Mouse (Mus musculus): ENCODE measurements around the gene Cib1. TPM values are rescaled to one million over a fixed set of nuclear protein-coding genes. Genes with fewer than 3 reads are reported as not detected.
A peak's percentile ranks its signal among the peaks of the same experiment; 100 is the strongest.

The Cib1 gene
- polyA plus RNA-seq, 1 experiment from 2014 or later = 189 TPM

- H3K9ac ChIP-seq (ENCODE audit: low read length) = no peak overlapping the region
- peaks cover 17% of the 10 kb centered on the region for H3K4me1 ChIP-seq (replicated peaks; ENCODE audit: control insufficient read depth, insufficient read depth)
- H3K4me3 ChIP-seq (ENCODE audit: low read depth, low read length) = no peak overlapping the region
- no peak overlapping the region for H3K4me2 ChIP-seq (replicated peaks; ENCODE audit: low read depth)
- 0 out of 2 replicates have a peak overlapping the region, but pooled peaks have one; percentile 18 for H3K27ac ChIP-seq (replicated peaks)
- H3K36me3 ChIP-seq (ENCODE audit: control insufficient read depth, insufficient read depth, low read length) = no peaks in the 10 kb centered on the region
- TF ChIP-seq CTCF (IDR thresholded peaks at IDR 0.05; ENCODE audit: low read depth) (no peak), EP300 (optimal IDR thresholded peaks at IDR 0.05) (no peak)
- 74% methylated on average over 10 of the region's 11 CpGs for WGBS
- no peaks in the 10 kb centered on the region for H3K9me3 ChIP-seq (ENCODE audit: control insufficient read depth, low read length)
- ATAC-seq (ENCODE audit: low FRiP score, low TSS enrichment) (no peak), DNase-seq (ENCODE audit: low spot score) (no peak)
- no peaks in the 10 kb centered on the region for H3K27me3 ChIP-seq (ENCODE audit: control insufficient read depth, insufficient read depth, low read length)
Observed at GRCm38 (mm10) chr7:80195576-80196263, 36.9 kb downstream of the Cib1 start.

- Histone ChIP-seq H3K36me3 (ENCODE audit: control insufficient read depth, insufficient read depth, low read length) (no peaks in the 10 kb centered on the region), H3K9ac (ENCODE audit: low read length) (no peak overlapping the region), H3K27me3 (ENCODE audit: control insufficient read depth, insufficient read depth, low read length) (no peaks in the 10 kb centered on the region), H3K9me3 (ENCODE audit: control insufficient read depth, low read length) (no peaks in the 10 kb centered on the region), H3K27ac (replicated peaks) (0 out of 2 replicates have a peak overlapping the region, but pooled peaks have one; percentile 18), H3K4me3 (ENCODE audit: low read depth, low read length) (no peak overlapping the region), H3K4me2 (replicated peaks; ENCODE audit: low read depth) (no peak overlapping the region), H3K4me1 (replicated peaks; ENCODE audit: control insufficient read depth, insufficient read depth) (peaks cover 18% of the 10 kb centered on the region)
- no peak for DNase-seq (ENCODE audit: low spot score)
- 92% methylated on average over 5 of the region's 5 CpGs for WGBS
- ATAC-seq (ENCODE audit: low FRiP score, low TSS enrichment) = no peak
- TF ChIP-seq CTCF (IDR thresholded peaks at IDR 0.05; ENCODE audit: low read depth) (no peak), EP300 (optimal IDR thresholded peaks at IDR 0.05) (no peak)
Observed at GRCm38 (mm10) chr7:80195146-80195545, 37.5 kb downstream of the Cib1 start.

GRCm38 (mm10) chr7:80193941-80194739 is 38.5 kb downstream of the Cib1 start:
- Histone ChIP-seq H3K9ac (ENCODE audit: low read length) (no peak overlapping the region), H3K4me3 (ENCODE audit: low read depth, low read length) (no peak overlapping the region), H3K27me3 (ENCODE audit: control insufficient read depth, insufficient read depth, low read length) (no peaks in the 10 kb centered on the region), H3K36me3 (ENCODE audit: control insufficient read depth, insufficient read depth, low read length) (no peaks in the 10 kb centered on the region), H3K4me2 (replicated peaks; ENCODE audit: low read depth) (no peak overlapping the region; the same call in 1 of the 2 replicates), H3K9me3 (ENCODE audit: control insufficient read depth, low read length) (no peaks in the 10 kb centered on the region), H3K4me1 (replicated peaks; ENCODE audit: control insufficient read depth, insufficient read depth) (peaks cover 20% of the 10 kb centered on the region), H3K27ac (replicated peaks) (peak overlapping the region; percentile 45; the same call in 1 of the 2 replicates)
- ATAC-seq (ENCODE audit: low FRiP score, low TSS enrichment) = no peak
- TF ChIP-seq CTCF (IDR thresholded peaks at IDR 0.05; ENCODE audit: low read depth) (no peak), EP300 (optimal IDR thresholded peaks at IDR 0.05) (no peak)
- DNase-seq (ENCODE audit: low spot score) = no peak
- WGBS = 69% methylated on average over 13 of the region's 13 CpGs

- peak overlapping the region; percentile 56 for H3K9ac ChIP-seq (ENCODE audit: low read length)
- no peaks in the 10 kb centered on the region for H3K27me3 ChIP-seq (ENCODE audit: control insufficient read depth, insufficient read depth, low read length)
- peak overlapping the region; percentile 26 for H3K4me3 ChIP-seq (ENCODE audit: low read depth, low read length)
- peak overlapping the region; percentile 59 for H3K4me2 ChIP-seq (replicated peaks; ENCODE audit: low read depth)
- H3K36me3 ChIP-seq (ENCODE audit: control insufficient read depth, insufficient read depth, low read length) = no peaks in the 10 kb centered on the region
- DNase-seq (ENCODE audit: low spot score) (peak; percentile 95), ATAC-seq (ENCODE audit: low FRiP score, low TSS enrichment) (peak; percentile 80)
- H3K9me3 ChIP-seq (ENCODE audit: control insufficient read depth, low read length) = no peaks in the 10 kb centered on the region
- H3K4me1 ChIP-seq (replicated peaks; ENCODE audit: control insufficient read depth, insufficient read depth) = peaks cover 19% of the 10 kb centered on the region
- peak overlapping the region; percentile 92 for H3K27ac ChIP-seq (replicated peaks)
- WGBS = 5% methylated on average over 16 of the region's 16 CpGs
- TF ChIP-seq CTCF (IDR thresholded peaks at IDR 0.05; ENCODE audit: low read depth) = peak; percentile 28; the same call in 1 of the 2 replicates
- no peak for TF ChIP-seq EP300 (optimal IDR thresholded peaks at IDR 0.05)
Observed at GRCm38 (mm10) chr7:80192226-80193061, 40.2 kb downstream of the Cib1 start.

GRCm38 (mm10) chr7:80191455-80191854 is 41.2 kb downstream of the Cib1 start:
- ATAC-seq (ENCODE audit: low FRiP score, low TSS enrichment) (peak; percentile 71), DNase-seq (ENCODE audit: low spot score) (peak; percentile 84)
- Histone ChIP-seq H3K27me3 (ENCODE audit: control insufficient read depth, insufficient read depth, low read length) (no peaks in the 10 kb centered on the region), H3K27ac (replicated peaks) (peak overlapping the region; percentile 92), H3K4me1 (replicated peaks; ENCODE audit: control insufficient read depth, insufficient read depth) (peaks cover 20% of the 10 kb centered on the region), H3K4me3 (ENCODE audit: low read depth, low read length) (no peak overlapping the region), H3K9ac (ENCODE audit: low read length) (peak overlapping the region; percentile 5; the same call in 1 of the 2 replicates), H3K4me2 (replicated peaks; ENCODE audit: low read depth) (peak overlapping the region; percentile 59), H3K36me3 (ENCODE audit: control insufficient read depth, insufficient read depth, low read length) (no peaks in the 10 kb centered on the region), H3K9me3 (ENCODE audit: control insufficient read depth, low read length) (no peaks in the 10 kb centered on the region)
- WGBS = 39% methylated on average over 5 of the region's 5 CpGs
- TF ChIP-seq CTCF (IDR thresholded peaks at IDR 0.05; ENCODE audit: low read depth) = peak; percentile 28; the same call in 1 of the 2 replicates
- TF ChIP-seq EP300 (optimal IDR thresholded peaks at IDR 0.05) = no peak
